Mouse (Mus musculus): ENCODE data around the gene Timm29.

DNA sequence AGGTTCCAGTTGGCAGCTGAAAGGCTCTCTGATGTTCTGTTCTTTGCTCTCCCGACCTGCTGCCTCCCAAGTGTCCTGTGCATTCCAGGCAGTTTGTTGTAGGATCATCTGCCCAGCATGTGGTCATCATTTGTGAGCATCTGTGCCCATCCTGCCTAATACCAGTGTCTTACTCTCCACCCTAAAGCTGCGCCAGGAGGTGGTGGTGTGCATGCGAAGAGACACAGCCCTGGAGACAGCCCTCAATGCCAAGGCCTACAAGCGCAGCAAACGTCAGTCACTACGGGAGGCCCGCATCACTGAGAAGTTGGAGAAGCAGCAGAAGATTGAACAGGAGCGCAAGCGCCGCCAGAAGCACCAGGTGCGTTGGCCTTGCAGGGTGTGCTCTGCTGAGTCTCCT lies 46.5 kb downstream of the Timm29 start:
- TF ChIP-seq CTCF (IDR thresholded peaks at IDR 0.05; ENCODE audit: extremely low read depth, insufficient read depth, low read length) (no peak), POLR2A (IDR thresholded peaks at IDR 0.05; ENCODE audit: extremely low read depth, insufficient read depth, low read length) (no peak)
